Mouse (Mus musculus) forebrain, embryonic 14.5 days (tissue): ENCODE data around the gene Ntsr1. TPM values are rescaled to one million over a fixed set of nuclear protein-coding genes. Genes with fewer than 3 reads are reported as not detected.

ENCODE experiments used
- ATAC-seq: fragments of 200-750 bp; cut with Nextera tagmentation; 2 replicates; pipeline ENCODE4 v1.8.0; 2017; ENCODE audit warnings: mild to moderate bottlenecking, moderate library complexity
- DNase-seq: peaks from one replicate; pipeline ENCODE4 v3.0.0-alpha.2; 2015; ENCODE audit warnings: low spot score
- H3K27ac ChIP-seq: fragments of 300-500 bp; sonication (generic); 2 replicates; pipeline ENCODE4 v1.5.1; 2014; ENCODE audit warnings: low read depth, mild to moderate bottlenecking, control low read depth, low read length, moderate library complexity
- H3K27me3 ChIP-seq: fragments of 300-500 bp; sonication (generic); replicated peaks from 2 replicates; pipeline ENCODE4 v1.6.1; 2014; ENCODE audit warnings: low read length, control low read depth, mixed read lengths; ENCODE audit not compliant: control insufficient read depth, insufficient read depth
- H3K36me3 ChIP-seq: fragments of 300-500 bp; sonication (generic); 2 replicates; pipeline ENCODE4 v1.6.1; 2014; ENCODE audit warnings: low read length, control low read depth; ENCODE audit not compliant: control insufficient read depth, insufficient read depth
- H3K4me1 ChIP-seq: fragments of 300-500 bp; sonication (generic); 2 replicates; pipeline ENCODE4 v1.6.1; 2014; ENCODE audit warnings: antibody characterized with exemption, low read length, control low read depth; ENCODE audit not compliant: control insufficient read depth, insufficient read depth
- H3K4me2 ChIP-seq: fragments of 300-500 bp; sonication (generic); 2 replicates; pipeline ENCODE4 v1.6.1; 2014; ENCODE audit warnings: mild to moderate bottlenecking, control low read depth, low read length
- H3K4me3 ChIP-seq: fragments of 300-500 bp; sonication (generic); 2 replicates; pipeline ENCODE4 v1.5.1; 2014; ENCODE audit warnings: low read depth, low read length, control low read depth
- H3K9ac ChIP-seq: fragments of 300-500 bp; sonication (generic); 2 replicates; pipeline ENCODE4 v1.6.1; 2014; ENCODE audit warnings: mild to moderate bottlenecking, low read length, control low read depth, moderate library complexity
- H3K9me3 ChIP-seq: fragments of 300-500 bp; sonication (generic); replicated peaks from 2 replicates; pipeline ENCODE4 v1.6.1; 2016; ENCODE audit warnings: low read length, control low read depth, mixed read lengths; ENCODE audit not compliant: control insufficient read depth
- WGBS: fragments of 180-500 bp; shearing (Covaris S2); extraction: QIAGEN DNeasy Blood & Tissue Kit; methylation state at CpG from one replicate; pipeline ENCODE4 v1.1.7; 2014; 5-methylcytosine and 5-hydroxymethylcytosine counted together
- polyA plus RNA-seq: library from polyadenylated mRNA; unstranded; fragments of >200 nt; fragmentation: Nextera tagmentation; extraction: Ambion mirVana; gene quantifications from 2 replicates; pipeline ENCODE4 v1.2.1, GENCODE M21; 2014

Gene Ntsr1
- polyA plus RNA-seq, 1 experiment from 2014 or later: 4.4 TPM

DNA sequence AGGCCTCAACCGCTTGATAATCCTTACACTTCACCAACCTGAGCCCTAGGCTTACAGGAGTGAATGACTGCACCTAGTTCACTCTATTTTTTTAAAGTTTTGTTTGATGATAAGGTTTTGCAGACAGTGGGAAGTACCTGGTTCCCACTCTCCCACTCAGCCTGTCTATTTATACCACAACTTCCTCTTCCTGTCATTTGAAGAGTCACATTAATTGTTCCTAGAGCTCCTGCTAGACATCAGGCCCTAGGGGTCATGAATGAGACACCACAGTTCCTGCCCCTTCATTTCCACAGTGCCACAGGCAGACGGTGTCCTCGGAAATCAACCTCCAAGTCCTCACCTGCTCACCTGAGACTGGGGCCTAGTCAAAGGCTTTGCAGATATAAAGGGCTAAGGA is 56.7 kb downstream of the Ntsr1 start:
- 86% methylated on average over 3 of the region's 3 CpGs for WGBS
- H3K27me3 ChIP-seq: no peaks in the 10 kb centered on the region
- H3K4me1 ChIP-seq: no peaks in the 10 kb centered on the region
- no peak for ATAC-seq
- H3K4me2 ChIP-seq: no peak overlapping the region
- H3K4me3 ChIP-seq: no peak overlapping the region
- no peaks in the 10 kb centered on the region for H3K36me3 ChIP-seq
- H3K9me3 ChIP-seq: no peaks in the 10 kb centered on the region
- DNase-seq: no peak
- H3K9ac ChIP-seq: no peak overlapping the region
- no peak overlapping the region for H3K27ac ChIP-seq

DNA sequence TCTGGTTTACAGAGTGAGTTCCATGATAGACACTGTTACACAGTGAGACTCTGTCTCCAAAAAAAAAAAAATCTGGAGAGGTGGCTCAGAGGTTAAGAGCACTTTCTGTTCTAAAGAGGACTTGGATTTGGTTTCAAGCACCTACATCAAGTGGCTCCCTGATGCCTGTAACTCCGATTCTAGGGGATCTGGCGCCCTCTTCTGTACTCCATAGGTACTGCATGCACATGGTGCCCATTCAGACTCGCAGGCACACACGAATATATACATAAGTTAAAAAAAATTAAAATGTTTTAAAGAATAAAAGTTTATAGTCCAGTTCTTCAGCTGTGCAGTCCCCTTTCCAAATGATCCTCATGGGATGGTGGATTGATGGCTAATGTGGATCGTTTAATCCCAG is 60.5 kb downstream of the Ntsr1 start:
- no peak overlapping the region for H3K27ac ChIP-seq
- H3K9me3 ChIP-seq: no peaks in the 10 kb centered on the region
- DNase-seq: no peak
- no peaks in the 10 kb centered on the region for H3K27me3 ChIP-seq
- 51% methylated on average over 5 of the region's 5 CpGs for WGBS
- no peak for ATAC-seq
- H3K4me1 ChIP-seq: no peaks in the 10 kb centered on the region
- no peak overlapping the region for H3K4me3 ChIP-seq
- H3K9ac ChIP-seq: no peak overlapping the region
- no peak overlapping the region for H3K4me2 ChIP-seq
- no peaks in the 10 kb centered on the region for H3K36me3 ChIP-seq

DNA sequence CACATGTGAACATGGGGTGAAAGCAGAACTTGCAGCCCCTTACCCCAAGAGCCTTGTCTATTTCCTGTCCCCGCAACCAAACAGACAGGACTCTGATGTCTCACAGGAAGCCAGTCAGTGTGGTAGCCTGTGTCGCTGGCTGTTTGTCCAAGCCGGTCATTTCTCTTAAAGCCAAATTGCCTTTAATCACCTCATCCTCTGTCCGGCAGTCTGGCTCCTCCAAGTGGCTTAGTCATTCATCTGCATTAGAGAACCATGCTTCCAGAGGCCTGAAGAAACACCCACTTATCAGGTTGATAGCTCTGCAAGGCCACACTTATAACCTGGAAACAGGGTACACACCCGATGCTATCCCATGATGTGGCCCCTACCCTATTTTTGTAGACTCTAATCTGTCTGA is 62.4 kb downstream of the Ntsr1 start:
- WGBS: 76% methylated on average over 5 of the region's 5 CpGs
- Histone ChIP-seq H3K9ac (no peak overlapping the region), H3K4me2 (no peak overlapping the region), H3K4me1 (no peaks in the 10 kb centered on the region), H3K9me3 (no peaks in the 10 kb centered on the region), H3K36me3 (no peaks in the 10 kb centered on the region), H3K27ac (no peak overlapping the region), H3K27me3 (no peaks in the 10 kb centered on the region), H3K4me3 (no peak overlapping the region)
- DNase-seq (no peak), ATAC-seq (no peak)

DNA sequence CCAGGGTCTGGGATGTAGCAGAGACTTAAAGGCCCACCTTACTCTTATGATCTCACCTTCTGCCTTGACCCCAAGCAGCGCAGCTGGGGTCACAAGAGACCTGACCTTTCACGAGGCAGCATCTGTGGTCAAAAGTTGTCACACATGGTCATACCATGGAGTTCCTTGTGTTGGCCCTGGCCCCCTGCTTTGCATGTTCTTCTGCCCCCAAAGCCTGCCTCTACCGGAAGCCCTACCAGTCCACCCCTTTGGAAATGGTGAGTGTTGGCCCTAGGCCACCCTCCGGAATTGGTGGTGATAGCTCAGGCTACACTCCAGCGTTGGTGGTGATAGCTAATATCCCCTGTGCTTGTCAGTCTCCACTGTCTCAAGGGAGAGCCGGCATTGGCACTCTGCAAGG is 63.5 kb downstream of the Ntsr1 start:
- 58% methylated on average over 6 of the region's 6 CpGs for WGBS
- Histone ChIP-seq H3K4me2 (no peak overlapping the region), H3K4me3 (no peak overlapping the region), H3K27ac (no peak overlapping the region), H3K36me3 (no peaks in the 10 kb centered on the region), H3K9ac (no peak overlapping the region), H3K4me1 (no peaks in the 10 kb centered on the region), H3K27me3 (no peaks in the 10 kb centered on the region), H3K9me3 (no peaks in the 10 kb centered on the region)
- ATAC-seq (no peak), DNase-seq (no peak)

DNA sequence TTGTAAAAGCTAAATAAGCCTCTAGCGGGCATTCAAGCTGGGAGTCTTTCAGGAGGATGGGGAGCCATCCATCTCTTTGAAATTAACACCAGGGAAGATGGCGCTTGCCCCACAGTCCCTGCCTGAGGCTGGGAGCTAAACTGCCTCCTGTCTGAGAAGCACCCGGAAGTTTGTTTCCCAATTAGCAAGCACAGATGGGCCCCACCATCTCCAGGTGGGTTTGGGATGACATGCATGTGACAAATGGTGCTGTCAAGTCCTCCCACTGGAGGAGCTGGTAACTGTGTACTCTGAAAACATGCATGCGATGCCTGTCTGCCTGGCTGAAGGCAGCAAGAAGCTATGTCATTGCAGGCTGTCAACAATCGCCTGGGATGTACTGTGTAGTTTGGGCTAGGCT is 64.1 kb downstream of the Ntsr1 start:
- H3K4me2 ChIP-seq: no peak overlapping the region
- H3K9ac ChIP-seq: no peak overlapping the region
- ATAC-seq (peak; percentile 40; the same call in 1 of the 2 replicates), DNase-seq (peak; percentile 35)
- 34% methylated on average over 5 of the region's 5 CpGs for WGBS
- H3K36me3 ChIP-seq: no peaks in the 10 kb centered on the region
- H3K4me1 ChIP-seq: peaks cover 1% of the 10 kb centered on the region; the same call in 1 of the 2 replicates
- no peaks in the 10 kb centered on the region for H3K9me3 ChIP-seq
- H3K27me3 ChIP-seq: no peaks in the 10 kb centered on the region
- no peak overlapping the region for H3K4me3 ChIP-seq
- no peak overlapping the region for H3K27ac ChIP-seq

DNA sequence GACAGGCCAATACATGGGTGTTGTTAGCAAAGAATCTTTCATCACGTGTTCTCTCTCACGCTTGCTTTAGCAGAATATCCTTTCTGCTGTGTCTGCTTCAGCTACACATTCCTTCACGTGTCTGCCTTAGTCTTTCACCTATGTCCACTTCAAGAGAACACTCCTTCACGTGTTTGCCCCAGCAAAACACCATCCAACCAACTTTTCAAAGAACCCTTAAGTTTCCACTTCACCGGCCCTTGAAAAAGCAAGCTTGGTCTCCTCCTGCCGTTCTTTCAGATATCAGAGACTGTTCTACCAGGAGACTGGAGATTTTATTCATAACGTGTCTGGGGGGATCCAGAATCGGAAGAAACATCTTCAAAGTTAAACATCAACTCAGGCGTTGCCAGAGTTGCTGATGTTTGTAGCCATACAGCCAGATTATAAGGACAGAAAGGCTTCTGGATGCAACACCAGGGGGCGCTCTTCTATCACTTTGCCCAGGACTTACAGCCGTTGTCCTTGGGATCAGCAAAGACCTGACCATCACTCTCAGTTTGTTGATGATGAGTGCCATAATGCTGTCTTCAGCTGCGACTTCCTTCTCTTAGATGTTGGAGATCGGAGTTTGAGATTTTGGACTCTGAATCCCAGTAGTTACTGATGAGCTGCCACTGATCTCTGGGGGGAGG is 66.6 kb downstream of the Ntsr1 start:
- peaks cover 8% of the 10 kb centered on the region; the same call in 1 of the 2 replicates for H3K4me1 ChIP-seq
- 34% methylated on average over 13 of the region's 13 CpGs for WGBS
- DNase-seq: peak; percentile 60
- ATAC-seq: no peak
- H3K9me3 ChIP-seq: no peaks in the 10 kb centered on the region
- H3K36me3 ChIP-seq: no peaks in the 10 kb centered on the region
- no peak overlapping the region for H3K4me2 ChIP-seq
- H3K4me3 ChIP-seq: no peak overlapping the region
- no peaks in the 10 kb centered on the region for H3K27me3 ChIP-seq
- H3K27ac ChIP-seq: no peak overlapping the region
- no peak overlapping the region for H3K9ac ChIP-seq

DNA sequence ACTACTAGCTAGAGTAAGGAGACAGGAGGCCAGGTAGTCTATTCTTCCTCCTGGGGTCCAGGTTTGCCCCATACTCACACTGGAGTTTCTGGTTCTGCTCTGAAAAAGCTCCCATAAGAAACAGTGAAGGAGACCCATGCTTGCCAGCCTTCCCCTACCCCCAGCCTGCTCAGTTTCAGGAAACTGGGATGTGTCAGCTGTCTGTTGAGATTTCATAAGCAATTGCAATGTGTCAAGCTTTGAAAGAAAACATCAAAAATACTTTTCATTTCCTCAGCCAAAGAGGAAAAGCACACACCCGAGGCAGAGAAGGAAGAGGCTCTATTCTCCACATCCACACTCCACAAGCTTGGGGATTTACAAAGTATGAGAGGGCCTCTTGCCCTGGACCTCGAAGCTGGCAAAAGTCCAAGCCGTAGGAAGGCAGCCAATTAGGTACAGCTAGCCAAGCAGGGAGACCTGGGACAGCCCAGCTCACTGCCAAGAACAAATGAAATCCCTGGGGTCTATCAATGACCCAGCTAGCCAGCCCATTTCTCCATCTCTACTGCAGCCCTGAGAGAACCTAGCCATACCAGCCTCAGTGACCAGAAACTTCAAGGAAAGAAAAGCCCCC is 69.4 kb downstream of the Ntsr1 start:
- Histone ChIP-seq H3K9me3 (no peaks in the 10 kb centered on the region), H3K27ac (no peak overlapping the region; the same call in 1 of the 2 replicates), H3K4me2 (no peak overlapping the region), H3K9ac (no peak overlapping the region), H3K4me3 (no peak overlapping the region), H3K4me1 (peaks cover 8% of the 10 kb centered on the region; the same call in 1 of the 2 replicates), H3K27me3 (no peaks in the 10 kb centered on the region), H3K36me3 (no peaks in the 10 kb centered on the region)
- 31% methylated on average over 3 of the region's 3 CpGs for WGBS
- ATAC-seq (peak; percentile 63), DNase-seq (peak; percentile 64)

DNA sequence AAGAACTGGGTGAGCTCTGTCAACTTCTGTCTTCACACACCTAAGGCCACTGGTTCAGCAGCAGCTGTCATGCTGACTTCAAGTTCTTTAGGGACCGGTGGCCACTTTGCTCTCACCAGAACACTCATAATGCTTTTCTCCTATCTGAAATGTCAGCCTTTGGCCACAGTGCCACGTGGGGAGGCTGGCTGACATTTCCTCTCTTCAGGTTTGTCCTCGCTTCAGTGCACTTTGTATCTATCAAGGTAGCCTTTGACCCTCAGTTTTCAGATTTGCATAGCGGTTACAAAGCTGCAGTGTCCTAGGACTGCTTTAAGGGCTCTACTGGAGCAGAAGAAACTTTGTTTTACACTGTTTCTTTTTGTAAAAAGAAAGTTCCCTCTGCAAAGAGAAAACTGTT is 76.7 kb downstream of the Ntsr1 start:
- Histone ChIP-seq H3K9ac (no peak overlapping the region), H3K9me3 (no peaks in the 10 kb centered on the region), H3K36me3 (no peaks in the 10 kb centered on the region), H3K27me3 (no peaks in the 10 kb centered on the region), H3K4me2 (no peak overlapping the region), H3K4me3 (no peak overlapping the region), H3K27ac (no peak overlapping the region), H3K4me1 (no peaks in the 10 kb centered on the region)
- 45% methylated on average over 4 of the region's 4 CpGs for WGBS
- DNase-seq (no peak), ATAC-seq (no peak)

DNA sequence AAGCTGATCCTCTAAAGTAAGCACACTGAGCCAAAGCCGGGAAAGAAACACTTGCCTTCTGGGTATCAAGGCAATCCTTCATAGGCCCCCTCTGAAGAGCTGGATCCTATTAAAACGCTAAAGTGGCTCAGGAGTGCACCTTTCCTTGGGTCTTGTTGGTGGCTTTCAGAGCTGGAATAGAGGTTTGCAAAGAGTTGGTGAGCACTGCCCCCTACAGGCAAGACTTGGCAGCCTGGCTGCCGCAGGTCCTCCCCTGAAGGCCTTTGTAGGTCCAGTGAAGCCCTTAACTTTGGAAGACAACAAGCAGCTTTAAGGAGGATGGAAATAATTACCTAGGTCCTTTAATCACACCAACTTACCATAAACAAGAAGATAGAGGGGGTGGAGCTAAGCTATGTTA is 78.9 kb downstream of the Ntsr1 start:
- H3K4me3 ChIP-seq: no peak overlapping the region
- no peak overlapping the region for H3K4me2 ChIP-seq
- H3K27me3 ChIP-seq: no peaks in the 10 kb centered on the region
- H3K9me3 ChIP-seq: no peaks in the 10 kb centered on the region
- WGBS: 6% methylated on average over 3 of the region's 3 CpGs
- ATAC-seq (peak; percentile 15; the same call in 1 of the 2 replicates), DNase-seq (peak; percentile 87)
- no peak overlapping the region for H3K9ac ChIP-seq
- no peaks in the 10 kb centered on the region for H3K36me3 ChIP-seq
- peaks cover 7% of the 10 kb centered on the region for H3K4me1 ChIP-seq
- no peak overlapping the region for H3K27ac ChIP-seq
